Mouse (Mus musculus) embryo, embryonic 9.5 days (tissue): ENCODE measurements around the gene Hs3st3a1.

Experiments
- DNase-seq: peaks from one replicate; pipeline ENCODE4 v3.0.0-alpha.2; 2017; ENCODE audit errors: extremely low spot score

Gene Hs3st3a1

DNA sequence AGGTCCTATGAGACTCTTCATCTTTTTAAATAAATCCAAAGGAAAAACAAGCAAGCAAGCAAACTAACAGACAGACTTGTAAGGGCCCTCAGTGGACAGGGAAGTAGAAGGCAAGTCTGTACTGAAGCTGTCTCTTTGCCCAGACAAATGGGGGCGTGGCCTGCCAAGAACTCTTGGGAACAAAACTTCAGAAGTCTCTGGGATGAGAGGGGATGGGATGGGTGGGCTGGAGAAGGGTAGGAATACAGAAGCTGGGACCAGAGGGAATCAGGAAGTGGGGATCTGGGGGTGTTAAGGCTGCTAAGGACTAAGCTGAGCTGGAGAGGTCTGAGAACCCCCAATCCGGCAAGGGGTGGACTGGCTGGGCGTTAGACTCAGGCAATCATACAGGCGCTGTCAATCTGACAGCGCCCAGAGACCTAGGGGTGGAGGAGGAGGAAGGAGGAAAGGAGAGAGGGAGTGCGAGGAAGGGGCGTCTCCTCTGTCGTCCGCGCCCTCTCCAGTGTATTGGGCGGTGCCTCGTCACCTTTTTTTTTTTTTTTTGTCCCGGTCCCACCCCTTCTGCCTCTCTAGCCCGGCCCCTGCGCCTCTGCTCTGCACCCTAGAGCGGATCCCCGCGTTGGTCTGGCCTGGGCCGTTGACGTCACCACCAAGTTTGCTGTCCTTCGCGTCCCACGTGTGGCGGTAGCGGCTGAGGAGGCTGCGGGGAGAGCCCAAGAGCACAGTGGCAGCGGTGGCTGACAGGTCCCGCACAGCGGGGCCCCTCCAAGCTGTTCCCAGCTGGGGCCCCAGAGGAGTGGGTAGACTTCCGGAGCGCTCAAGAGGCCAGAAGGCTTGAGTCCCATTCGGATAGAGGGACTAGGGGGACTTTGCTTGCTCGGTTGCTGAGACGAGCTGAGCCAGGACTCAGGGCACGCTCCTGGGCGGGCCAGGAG, at the start of gene Hs3st3a1:
Gene Hs3st3a1, plus strand, starts transcription at position 722 of the 935 bp plus-strand sequence.
- peak; percentile 87 for DNase-seq

DNA sequence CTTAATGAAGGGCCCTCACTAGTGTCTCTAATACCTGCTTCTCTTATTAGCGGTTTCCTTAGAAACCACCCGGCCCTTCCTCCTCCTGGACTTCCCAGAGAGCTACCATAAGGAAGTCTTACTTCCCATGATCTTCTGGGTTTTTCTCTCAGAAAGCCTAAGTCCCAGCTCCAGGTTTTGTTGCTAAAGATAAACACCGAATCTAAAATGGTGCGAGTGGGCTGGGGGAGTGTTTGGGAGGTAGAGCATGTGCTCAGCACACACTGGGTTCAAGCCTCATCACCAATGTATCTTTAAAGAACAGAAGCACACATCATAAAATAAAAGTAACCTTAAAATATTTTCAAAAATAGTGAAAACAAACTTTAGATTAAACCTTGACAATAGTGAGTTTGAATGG, 48.8 kb upstream of the Hs3st3a1 start:
- no peak for DNase-seq

DNA sequence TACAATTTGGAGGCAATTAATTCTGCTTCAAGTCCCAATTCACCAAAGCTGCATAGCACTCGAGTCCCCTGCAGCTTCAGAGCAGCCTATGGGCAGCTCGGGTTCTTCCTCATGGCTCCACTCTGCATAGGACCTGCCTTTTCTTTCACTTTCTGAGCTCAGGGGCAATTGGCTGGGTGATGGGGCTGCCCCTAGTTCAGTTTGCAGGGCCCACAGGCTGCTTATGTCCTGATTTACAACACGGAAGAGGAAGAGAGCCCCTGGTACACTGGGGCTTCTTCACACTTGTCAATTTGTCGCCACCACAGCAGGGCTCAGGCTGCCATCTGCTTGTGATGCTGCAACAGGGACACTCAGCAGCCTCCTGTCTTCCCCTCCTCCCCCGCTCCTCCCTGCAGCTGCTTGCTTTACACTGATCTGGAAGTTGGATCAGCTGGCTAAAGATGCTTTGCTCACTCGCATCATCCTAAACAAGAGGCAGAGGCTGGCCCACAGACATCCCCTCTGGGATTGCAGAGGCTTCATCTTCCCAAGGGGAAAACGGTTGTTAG, 38.7 kb upstream of the Hs3st3a1 start:
- DNase-seq = peak; percentile 44

DNA sequence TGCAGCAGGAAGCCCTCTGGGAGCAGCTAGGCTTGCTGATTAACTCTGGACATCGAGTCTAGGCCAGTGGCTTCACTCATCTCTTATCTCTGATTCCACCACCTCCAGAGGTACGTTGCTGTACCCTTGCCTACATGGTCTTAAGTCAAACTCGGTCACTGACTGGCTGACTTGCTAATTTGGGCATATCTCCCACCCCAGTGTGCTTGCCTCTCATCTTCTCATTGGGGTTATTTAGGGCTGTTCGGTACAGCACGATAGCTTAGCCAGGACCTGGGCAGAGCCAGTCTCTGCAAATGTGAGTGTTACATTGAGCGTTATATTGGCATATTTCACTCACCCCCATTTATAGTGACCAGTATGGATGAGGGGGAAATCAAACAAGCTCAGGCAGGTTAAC, 38.2 kb upstream of the Hs3st3a1 start:
- no peak for DNase-seq

DNA sequence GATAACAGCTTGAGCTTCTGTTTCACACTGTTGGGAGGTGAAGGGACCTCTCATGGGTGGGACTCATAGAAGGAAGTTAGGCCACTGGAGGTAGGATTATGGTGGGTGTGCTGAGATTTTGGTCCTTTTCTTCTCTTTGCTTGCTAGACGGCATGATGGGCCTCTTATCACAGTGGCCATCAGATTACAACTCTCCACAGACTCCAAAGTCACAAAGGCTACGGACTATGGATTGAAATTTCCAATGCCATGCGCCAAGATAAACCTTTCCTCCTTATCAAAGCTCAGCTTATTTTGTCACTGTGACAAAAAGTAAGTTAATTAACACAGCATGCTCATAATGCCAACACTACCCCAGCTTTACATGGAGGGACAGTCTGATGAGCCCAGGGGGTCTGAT, 37.5 kb upstream of the Hs3st3a1 start:
- no peak for DNase-seq

DNA sequence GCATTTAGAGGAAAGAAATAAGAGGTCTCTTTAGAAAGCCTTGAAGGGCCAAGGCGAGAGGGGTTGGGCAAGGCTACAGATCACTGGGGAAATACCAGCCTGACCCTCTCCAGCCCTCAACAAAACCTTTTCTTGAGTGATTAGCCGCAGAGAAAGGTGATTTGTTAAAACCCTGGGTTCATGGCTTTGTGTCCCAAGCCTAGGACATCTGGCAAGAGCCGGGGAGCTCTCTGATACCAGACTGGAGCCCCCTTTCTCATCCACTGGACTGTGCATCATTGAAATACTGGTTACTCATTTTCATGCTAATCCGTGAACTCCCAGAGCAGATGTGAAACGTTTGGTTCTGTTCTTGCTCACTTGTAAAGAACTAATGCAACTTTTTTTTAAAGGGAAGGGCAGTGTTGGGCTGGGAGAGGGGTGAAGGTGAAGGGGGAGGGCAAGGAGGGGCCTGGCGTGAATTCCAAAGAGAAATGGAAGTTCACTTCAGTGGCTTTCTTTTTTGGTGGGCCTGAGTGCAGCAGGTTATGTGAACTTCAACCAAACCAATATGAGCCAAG, 34.5 kb upstream of the Hs3st3a1 start:
- peak; percentile 34 for DNase-seq

DNA sequence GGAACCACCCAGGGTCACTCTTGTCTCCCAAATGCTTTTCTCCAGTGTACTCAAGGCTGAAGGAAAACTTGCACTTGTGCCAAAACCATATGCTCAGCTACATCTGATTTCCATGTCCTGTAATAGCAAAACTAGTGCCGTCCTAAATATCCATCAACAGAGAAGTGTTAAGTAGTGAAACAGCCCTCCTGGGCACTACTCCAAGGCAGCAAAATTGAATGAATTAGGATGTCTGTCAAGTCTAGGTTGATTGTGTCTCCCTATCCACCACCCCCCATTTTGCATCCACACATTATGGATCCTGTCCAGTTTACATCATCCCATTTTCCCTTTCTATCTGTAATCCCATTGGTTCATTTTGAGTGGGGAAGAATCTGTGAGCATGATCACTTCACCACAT, 16.2 kb upstream of the Hs3st3a1 start:
- DNase-seq = no peak

DNA sequence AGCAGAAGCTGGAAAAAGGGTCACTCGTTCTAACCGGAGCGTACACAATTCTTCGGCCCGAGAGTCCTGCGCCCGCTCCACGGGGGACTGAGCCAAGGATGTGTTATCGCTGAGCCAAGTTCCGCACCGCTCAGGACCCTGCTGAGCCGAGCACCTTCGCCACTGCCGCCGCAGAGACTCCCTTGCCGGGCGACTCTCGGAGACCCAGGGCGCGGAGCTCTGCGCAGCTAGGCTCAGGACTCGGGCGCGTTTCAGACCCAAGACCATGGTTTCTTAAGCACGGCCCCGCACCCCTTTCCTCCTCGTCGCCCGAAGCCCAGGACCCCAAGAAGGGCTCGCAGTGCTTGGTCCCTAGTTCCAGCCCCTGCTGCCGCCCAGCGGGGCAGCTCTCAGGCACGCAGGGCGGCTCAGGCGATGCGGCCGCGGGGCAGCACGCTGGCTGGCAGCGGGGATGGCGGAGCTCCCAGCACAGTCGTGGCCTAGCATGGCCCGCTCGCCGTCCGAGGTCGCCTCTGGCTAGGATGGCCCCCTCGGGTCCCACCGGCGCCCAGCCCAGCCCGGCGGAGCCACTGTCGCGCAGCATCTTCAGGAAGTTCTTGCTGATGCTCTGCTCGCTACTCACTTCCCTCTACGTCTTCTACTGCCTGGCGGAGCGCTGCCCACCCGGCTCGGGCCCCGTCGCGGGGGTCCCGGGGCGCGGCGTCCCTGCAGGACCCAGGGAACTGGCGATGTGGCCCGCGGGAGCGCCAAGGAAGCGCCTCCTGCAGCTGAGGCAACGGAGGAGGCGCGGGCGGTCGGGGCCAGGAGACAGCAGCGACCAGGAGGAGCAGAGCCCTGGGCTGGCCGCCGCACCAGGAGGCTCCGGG, 647 bp downstream of the Hs3st3a1 start:
- peak; percentile 75 for DNase-seq

DNA sequence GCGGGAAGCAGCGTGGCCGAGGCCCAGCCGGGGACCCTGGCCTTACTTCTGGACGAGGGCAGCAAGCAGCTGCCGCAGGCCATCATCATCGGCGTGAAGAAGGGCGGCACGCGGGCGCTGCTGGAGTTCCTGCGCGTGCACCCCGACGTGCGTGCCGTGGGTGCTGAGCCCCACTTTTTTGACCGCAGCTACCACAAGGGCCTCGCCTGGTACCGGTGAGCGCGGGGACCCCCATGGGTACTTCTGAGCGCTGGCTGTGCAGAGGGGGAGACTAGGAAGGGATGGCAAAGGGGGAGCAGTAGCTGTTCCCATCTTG, 1.2 kb downstream of the Hs3st3a1 start, which contains the start of gene F930015N05Rik:
Gene F930015N05Rik, minus strand, starts transcription at position 242 of the 316 bp plus-strand sequence.
- no peak for DNase-seq

DNA sequence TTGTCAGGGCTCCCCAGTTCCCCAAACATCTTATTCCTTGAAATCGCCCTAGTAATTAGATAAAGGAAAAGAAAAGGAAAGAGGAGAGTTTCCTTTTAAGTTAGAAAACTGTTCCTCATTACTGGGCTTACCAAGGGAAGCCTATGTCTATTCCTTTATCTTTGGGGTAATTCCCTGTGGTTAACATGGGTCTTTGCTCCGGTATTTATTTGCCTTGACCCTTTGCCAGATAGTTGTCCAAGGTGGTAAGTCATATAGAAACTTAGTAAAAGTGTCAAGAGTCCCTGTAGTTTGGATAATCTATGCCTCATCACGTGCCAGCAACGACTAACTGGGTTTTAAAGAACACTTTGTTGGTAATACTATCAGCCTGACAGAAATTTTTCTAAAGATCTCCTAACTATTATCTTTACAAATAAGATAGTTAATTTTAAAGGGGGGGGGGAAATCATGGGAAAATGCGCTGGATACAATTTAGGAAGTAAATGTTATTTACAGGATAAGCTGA, 1.7 kb downstream of the Hs3st3a1 start:
- DNase-seq = no peak

DNA sequence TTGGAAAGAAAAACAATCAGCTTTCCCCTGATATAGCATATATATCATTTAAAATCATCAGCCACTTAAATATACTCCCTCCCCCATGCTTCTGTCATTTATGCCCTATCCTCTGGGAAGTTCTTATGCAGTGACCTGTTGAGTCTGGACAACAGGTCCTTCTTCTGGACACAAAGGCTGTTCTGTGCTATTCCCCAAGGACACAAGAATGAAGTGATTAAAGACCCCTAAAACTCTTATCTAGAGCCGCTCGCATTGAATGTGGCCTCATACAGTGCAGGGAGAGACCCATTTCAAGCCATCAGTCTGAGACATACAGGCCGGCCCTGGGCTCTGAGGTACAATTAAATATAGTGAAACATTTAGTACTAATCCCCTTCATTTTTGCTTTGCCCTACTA, 2.6 kb downstream of the Hs3st3a1 start:
- DNase-seq = peak; percentile 14

DNA sequence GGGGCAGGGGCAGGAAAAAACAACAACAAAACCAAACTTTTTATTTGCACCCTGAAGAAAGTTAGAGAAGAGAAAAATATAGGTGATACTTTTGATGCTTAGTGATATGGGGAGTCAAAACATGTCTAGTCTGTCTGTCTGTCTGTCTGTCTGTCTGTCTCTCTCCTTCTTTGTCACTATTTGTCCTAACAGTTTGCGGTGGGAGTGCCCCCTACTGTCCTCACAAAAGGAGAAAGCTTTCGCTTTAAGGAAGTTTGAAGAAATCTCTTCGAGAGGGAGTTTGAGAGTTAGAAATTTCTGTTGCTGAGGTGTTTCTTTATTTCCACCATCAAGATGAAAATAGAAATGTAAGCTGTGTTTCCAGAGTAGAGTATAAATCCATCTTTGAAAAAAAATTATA, 3.8 kb downstream of the Hs3st3a1 start:
- no peak for DNase-seq

DNA sequence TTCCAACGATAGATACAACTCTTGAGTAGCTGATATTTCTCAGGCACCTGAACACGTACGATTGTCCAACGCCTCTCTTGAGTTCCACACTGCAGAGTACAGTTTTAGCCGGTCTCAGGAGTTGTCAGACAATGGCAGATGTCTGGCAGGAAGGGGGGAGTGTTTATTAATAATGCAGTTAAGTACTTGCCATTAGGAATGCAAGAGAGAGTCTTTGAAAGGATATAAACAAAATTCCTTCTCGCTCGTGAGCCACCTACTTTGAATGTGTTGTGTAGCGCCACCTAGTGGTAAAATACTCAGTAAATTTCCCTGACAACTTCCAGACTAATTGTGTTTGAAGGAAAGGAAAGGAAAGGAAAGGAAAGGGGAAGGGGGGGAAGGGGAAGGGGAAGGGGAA, 7.0 kb downstream of the Hs3st3a1 start:
- DNase-seq = peak; percentile 64

DNA sequence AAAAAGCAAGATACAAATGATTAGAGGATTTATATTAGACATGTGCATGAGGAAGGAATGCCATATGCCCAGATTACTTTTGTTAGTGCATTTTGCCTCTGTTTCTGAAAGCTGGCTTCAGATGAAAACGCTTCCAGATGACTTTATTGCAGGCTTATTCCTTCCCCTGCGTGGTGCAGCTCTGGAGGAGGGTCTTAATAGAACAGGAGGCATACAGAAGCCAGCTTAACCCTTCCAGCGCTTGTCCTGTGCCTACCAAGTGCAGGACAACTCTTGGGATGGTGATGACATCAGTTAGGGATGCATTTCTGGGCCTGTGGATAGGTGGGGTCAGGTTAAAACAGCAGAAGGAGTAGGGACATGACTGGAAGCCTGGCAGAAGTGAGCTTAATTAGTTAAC, 7.6 kb downstream of the Hs3st3a1 start:
- DNase-seq = no peak

DNA sequence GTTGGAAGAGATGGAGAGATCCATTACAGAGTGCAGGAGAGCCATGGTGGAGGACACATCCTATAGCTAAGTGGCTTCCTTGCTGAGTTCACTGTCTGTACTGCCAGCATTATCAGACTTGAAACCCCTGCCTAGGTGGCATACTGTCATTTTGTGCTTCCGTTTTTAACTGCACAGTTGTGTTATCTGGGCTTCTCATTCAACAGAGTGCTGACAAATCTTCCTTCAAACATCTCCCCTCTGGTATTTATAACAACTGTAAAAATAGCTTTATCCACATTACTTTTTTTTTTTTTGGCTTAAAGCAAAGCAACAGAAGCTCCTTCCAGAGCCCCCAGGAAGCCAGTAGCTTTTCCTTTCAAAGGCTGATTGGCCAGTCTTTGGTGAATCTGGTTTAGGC, 10.1 kb downstream of the Hs3st3a1 start:
- DNase-seq = no peak

DNA sequence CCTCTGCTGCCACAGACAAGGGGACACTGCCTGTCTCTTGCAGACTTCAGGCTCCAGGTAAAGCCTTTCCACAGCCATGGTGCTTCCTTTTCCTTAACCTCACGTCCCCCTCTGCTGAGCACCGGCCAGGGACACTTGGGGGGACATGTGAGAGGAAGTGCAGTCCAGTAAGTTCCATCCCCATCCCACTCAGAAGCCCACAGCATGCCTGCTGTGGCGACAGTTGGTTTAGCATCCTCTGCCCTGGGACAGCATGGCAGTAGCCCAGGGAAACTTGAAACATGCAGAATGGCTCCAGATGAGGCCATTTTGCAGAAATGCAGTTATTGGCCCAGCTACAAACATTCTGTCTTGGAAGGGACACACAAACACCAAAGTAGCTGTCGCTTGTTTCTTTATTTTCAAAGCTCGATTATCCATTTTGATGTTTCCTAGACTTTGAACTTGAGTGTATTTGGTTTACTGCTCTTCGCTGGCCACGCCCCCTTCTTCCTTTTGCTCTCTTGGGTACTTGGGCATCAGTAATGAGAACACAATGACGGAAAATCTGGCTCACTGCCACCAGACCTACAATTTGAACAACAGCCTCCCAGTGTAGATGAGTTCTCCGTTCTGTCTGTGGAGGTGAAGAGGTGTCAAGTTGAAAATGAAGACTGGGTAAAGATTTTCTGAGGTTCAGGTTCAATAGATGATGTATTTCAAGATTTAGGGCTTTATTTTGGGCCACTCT, 13.6 kb downstream of the Hs3st3a1 start:
- DNase-seq = no peak

DNA sequence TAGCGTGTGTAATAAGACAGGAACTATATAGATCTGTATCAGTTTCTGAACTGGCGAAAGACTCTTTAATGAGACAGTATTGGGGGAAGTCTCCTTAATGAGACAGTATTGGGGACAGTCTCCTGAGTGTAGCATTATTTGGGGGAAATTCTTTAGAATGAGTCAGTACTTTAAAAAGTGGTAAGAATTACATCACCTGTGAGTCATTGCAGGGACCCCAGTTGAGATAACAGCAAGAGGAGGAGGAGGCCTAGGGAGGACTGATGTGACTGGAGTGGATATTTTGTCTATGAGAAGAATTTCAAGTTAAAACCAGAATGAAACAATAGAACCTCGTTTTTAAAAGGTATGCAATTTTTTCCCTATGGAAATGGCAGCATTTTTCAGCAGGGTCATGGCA, 26.6 kb downstream of the Hs3st3a1 start:
- DNase-seq = no peak

DNA sequence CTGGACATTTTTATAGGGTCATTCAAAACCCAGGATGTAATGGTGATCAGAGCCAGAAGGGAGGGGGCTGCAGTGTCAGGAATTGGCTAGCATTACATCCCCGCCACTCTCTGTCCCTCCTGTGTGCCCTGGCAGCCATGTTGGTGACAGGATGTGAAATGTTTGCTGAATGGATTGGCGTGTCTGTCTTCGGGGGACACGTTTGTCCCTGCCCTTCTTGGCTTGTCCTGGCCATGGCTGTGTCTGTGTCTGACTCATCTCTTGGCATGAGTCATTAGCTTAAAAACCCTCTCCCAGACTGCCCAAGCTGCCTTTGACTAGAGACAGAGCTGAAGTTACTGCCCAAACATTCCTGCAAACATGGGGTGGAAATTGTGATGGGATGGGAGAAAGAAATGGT, 33.6 kb downstream of the Hs3st3a1 start:
- DNase-seq = no peak

DNA sequence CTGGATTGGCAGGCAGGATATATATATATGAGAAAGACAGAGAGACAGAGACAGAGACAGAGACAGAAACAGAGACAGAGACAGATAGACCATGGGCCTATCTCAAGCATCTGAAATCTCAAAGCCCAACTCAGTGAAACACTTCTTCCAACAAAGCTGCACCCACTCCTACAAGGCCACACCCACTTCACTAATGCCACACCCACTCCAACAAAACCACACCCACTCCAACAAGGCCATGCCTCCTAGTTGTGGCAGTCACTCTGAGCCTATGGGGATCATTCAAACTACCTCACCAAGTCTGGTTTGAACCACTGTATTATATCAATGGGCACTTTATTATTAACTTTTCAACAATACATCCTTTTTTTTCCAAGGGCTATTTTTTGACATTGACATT, 35.6 kb downstream of the Hs3st3a1 start:
- DNase-seq = no peak

DNA sequence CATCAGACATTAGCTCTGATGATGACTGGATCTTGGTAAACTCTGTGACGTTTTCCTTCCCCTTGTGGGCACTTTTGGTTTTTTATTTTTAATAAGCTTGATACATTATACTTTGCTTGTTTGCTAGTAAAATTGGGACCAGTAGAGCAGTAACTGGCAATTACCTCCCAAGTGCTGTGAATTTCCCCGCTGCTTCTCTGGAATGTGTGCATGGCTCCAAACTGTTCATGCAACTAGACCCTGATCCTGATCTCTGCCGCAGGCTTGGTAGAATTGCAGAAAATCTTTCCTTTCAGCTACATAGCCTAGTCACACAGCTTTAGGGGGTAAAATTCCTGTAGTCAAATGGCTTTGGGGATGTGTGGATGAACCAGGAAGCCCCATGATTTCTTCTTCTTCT, 38.5 kb downstream of the Hs3st3a1 start:
- DNase-seq = no peak

DNA sequence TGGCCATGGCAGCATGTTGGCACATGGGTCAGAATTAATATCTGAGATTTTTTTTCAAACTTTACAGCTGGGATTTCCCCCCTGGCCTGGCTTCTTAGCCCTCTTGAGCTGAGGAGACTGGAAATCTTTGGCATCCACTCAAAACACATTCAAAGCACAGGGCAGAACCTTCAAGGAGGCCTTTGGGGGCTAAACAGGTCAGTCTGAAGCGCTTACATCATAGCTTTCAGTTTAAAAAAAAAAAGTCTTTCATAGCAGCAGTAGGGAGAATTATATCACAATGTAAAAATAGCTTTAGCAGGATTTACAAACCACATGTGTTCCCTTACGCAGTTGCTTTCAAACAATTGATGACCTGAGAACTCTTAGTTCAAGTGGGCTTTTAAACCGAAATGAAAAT, 46.3 kb downstream of the Hs3st3a1 start:
- DNase-seq = no peak
